Mouse (Mus musculus) hindbrain, embryonic 11.5 days (tissue): Measurements from ENCODE around the gene Gm20388. TPM values are rescaled to one million over a fixed set of nuclear protein-coding genes. Genes with fewer than 3 reads are reported as not detected.

Experiments
- ATAC-seq: fragments of 200-750 bp; cut with Nextera tagmentation; 2 replicates; pipeline ENCODE4 v1.8.0; 2017; ENCODE audit warnings: mild to moderate bottlenecking, moderate TSS enrichment, moderate library complexity; ENCODE audit not compliant: low FRiP score
- DNase-seq: peaks from one replicate; pipeline ENCODE4 v3.0.0-alpha.2; 2015; ENCODE audit warnings: low spot score
- H3K27ac ChIP-seq: fragments of 300-500 bp; sonication (generic); 2 replicates; pipeline ENCODE4 v1.5.1; 2014; ENCODE audit warnings: mild to moderate bottlenecking, low read depth, low read length
- H3K27me3 ChIP-seq: fragments of 300-500 bp; sonication (generic); 2 replicates; pipeline ENCODE4 v1.6.1; 2014; ENCODE audit warnings: mild to moderate bottlenecking, low read length, moderate library complexity, mixed read lengths; ENCODE audit not compliant: control insufficient read depth, insufficient read depth
- H3K36me3 ChIP-seq: fragments of 300-500 bp; sonication (generic); 2 replicates; pipeline ENCODE4 v1.6.1; 2014; ENCODE audit warnings: mild to moderate bottlenecking, low read length, moderate library complexity, mixed read lengths; ENCODE audit not compliant: control insufficient read depth, insufficient read depth
- H3K4me1 ChIP-seq: fragments of 300-500 bp; sonication (generic); replicated peaks from 2 replicates; pipeline ENCODE4 v1.6.1; 2014; ENCODE audit warnings: low read length, mixed read lengths; ENCODE audit not compliant: control insufficient read depth, insufficient read depth
- H3K4me2 ChIP-seq: fragments of 300-500 bp; sonication (generic); replicated peaks from 2 replicates; pipeline ENCODE4 v1.6.1; 2014; ENCODE audit warnings: mild to moderate bottlenecking, low read depth, low read length
- H3K4me3 ChIP-seq: fragments of 300-500 bp; sonication (generic); 2 replicates; pipeline ENCODE4 v1.5.1; 2014; ENCODE audit warnings: low read depth, low read length
- H3K9ac ChIP-seq: fragments of 300-500 bp; sonication (generic); 2 replicates; pipeline ENCODE4 v1.6.1; 2014; ENCODE audit warnings: low read depth, low read length
- H3K9me3 ChIP-seq: fragments of 300-500 bp; sonication (generic); 2 replicates; pipeline ENCODE4 v1.6.1; 2016; ENCODE audit warnings: low read length; ENCODE audit not compliant: control insufficient read depth
- WGBS: fragments of 180-500 bp; shearing (Covaris S2); extraction: QIAGEN DNeasy Blood & Tissue Kit; methylation state at CpG from one replicate; pipeline ENCODE4 v1.1.7; 2014; 5-methylcytosine and 5-hydroxymethylcytosine counted together
- polyA plus RNA-seq: library from polyadenylated mRNA; unstranded; fragments of >200 nt; fragmentation: Nextera tagmentation; extraction: Ambion mirVana; gene quantifications from 2 replicates; pipeline ENCODE4 v1.2.1, GENCODE M21; 2014

Gene Gm20388
- polyA plus RNA-seq, 1 experiment from 2014 or later = 11.8 TPM

DNA sequence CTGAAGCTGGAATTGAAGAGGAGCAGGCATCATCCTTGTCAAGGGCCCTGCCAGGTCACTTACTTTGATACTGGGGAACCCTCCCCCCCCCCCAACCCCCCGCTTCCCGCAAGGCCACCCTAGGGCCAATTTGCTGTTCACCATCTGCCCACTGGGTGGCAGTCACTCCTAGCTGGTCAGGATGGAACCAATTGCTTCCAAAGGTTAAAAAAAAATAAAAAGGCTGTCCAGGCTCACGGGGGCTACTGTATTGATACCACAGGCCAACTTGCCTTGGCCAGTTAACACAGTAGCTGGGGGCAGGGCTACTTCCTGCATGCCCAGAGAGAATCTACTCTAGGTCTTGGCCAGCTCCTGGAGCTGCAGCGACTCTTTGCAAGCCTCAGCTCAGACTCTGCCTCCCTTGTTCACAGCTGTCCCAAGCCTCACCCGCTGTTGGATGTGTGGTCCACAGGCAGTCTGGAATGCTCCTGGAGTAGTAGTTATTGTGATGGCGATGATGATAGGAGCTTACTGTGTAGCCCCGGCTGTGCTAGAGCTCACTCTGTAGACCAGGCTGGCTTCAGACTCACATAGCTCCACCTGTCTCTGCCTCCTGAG lies 2707.4 kb downstream of the Gm20388 start:
- peak; percentile 91 for DNase-seq
- Histone ChIP-seq H3K4me1 (no peaks in the 10 kb centered on the region), H3K9me3 (no peaks in the 10 kb centered on the region), H3K27me3 (no peaks in the 10 kb centered on the region), H3K27ac (no peak overlapping the region), H3K9ac (no peak overlapping the region), H3K4me3 (no peak overlapping the region), H3K4me2 (no peak overlapping the region), H3K36me3 (no peaks in the 10 kb centered on the region)
- ATAC-seq = 0 out of 2 replicates have a peak, but pooled peaks have one; percentile 27
- 38% methylated on average over 5 of the region's 7 CpGs for WGBS

DNA sequence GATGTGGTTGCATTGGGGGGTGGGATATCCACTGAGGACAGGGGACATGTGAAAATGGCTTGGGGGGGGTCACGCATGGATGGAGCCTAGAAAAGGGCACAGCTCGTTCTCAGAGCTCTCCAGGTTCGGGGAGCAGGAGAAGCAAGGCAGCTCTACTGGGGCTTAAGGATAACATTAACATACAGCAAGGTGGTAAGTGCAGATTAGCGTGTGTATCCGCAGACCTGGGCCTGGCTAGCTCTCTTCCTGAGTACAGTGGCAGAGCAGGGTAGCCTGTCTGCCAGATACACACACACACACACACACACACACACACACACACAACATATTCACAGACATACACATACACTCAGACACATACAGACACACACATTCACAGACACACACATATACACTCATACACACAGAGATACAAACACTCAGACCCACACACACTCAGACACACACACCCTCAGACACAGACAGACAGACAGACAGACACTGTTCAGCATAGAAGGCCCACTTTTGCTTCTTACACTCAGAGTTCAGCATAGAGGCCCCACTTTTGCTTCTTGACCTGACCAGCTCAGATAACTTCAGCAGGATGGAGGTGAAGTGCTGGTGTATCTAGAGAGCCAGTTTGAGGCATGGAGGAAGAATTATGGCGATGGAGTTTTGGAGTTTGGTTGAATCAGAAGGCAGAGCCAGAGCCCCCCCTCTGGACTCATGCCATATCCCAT lies 2708.2 kb downstream of the Gm20388 start:
- Histone ChIP-seq H3K27me3 (no peaks in the 10 kb centered on the region), H3K4me3 (no peak overlapping the region), H3K4me1 (no peaks in the 10 kb centered on the region), H3K9me3 (no peaks in the 10 kb centered on the region), H3K4me2 (no peak overlapping the region), H3K27ac (no peak overlapping the region), H3K36me3 (no peaks in the 10 kb centered on the region), H3K9ac (no peak overlapping the region)
- DNase-seq = no peak
- ATAC-seq = no peak
- 78% methylated on average over 6 of the region's 6 CpGs for WGBS

DNA sequence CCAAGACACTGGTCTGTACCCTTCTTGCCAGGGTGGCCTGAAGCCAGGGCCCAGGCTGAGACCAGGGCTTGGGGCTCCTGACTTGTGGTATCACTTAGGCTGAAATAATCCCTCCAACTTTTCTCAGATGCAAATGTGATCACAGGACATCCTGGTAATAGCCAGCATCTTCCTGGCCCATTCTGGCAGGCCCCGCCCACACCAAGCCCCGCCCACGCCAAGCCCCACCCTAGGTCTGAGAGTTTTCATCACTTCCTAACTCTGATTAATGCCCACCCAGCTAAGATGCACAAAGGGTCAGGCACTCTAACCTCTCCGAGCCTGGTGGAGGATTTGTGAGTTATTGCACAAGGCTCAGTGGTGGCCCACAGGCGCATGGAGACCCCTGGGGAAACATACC lies 2709.8 kb downstream of the Gm20388 start:
- no peaks in the 10 kb centered on the region for H3K36me3 ChIP-seq
- 42% methylated on average over 5 of the region's 5 CpGs for WGBS
- DNase-seq = no peak
- H3K4me2 ChIP-seq = no peak overlapping the region
- no peak for ATAC-seq
- no peak overlapping the region for H3K27ac ChIP-seq
- no peak overlapping the region for H3K4me3 ChIP-seq
- H3K27me3 ChIP-seq = no peaks in the 10 kb centered on the region
- no peaks in the 10 kb centered on the region for H3K9me3 ChIP-seq
- H3K4me1 ChIP-seq = no peaks in the 10 kb centered on the region
- H3K9ac ChIP-seq = no peak overlapping the region

DNA sequence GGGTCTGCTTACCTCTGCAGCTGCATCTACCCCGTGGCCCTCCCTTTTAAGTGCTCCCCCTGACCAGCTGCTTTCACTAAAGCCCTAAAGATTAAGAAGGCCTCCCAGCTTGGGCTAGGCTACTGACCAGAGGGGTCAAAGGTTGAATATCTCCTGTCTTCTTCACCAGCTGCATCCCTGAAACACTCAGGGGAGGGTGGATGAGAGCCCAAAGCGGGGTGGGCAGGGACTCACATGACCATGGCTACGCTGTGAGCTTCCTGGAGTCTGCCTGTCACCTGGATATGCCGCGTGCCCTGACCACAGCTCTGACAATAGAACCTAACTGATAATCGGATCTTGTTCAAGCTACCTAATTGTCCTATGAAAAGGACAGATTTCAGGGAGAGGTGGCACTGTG lies 2712.1 kb downstream of the Gm20388 start, which contains the start of gene Pabpn1l:
Gene Pabpn1l (minus strand): TSS at position 13 of the 400 bp plus-strand sequence.
- no peak for ATAC-seq
- Histone ChIP-seq H3K36me3 (no peaks in the 10 kb centered on the region), H3K27ac (no peak within 1 kb of the TSS)

DNA sequence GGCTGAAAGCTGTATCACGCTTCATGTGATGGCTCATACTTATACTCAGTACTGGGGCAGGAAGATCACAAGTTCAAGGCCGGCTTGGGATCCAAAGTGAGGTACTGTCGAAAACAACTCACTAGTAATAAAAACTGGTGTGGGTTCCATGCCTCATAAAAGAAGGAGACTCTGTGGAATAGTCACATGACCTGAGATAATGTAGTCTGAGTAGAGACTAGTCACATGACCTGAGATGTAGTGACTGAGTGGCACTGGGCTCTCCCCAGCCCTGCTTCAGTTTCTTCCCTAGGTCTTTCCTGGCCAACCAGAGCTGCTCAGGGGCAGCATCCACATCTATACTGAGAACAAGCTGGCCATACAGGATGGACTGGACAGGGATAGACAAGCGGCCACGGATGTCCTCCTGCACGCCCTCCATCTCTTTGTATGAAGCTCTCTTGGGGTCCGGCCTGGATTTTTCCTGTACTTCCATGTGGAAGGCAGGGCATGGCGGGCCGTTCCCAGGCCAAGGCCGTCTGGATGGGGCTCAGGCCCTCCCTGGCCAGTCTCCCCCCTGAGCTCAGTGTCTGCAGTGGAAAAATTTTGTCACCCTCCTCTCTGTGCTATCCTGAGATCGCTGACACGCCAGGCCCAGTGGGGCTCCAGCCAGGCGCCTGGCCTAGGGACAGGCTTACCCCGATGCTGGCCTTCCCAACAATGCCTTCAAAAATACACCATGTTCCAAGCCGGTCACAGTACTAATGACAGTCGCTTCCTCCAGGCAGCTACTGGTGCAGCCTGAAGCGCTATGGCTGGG lies 2713.4 kb downstream of the Gm20388 start:
- Histone ChIP-seq H3K27ac (no peak overlapping the region), H3K9me3 (no peaks in the 10 kb centered on the region), H3K36me3 (no peaks in the 10 kb centered on the region), H3K4me1 (no peaks in the 10 kb centered on the region), H3K4me3 (no peak overlapping the region), H3K4me2 (no peak overlapping the region), H3K27me3 (no peaks in the 10 kb centered on the region), H3K9ac (no peak overlapping the region)
- ATAC-seq = no peak
- WGBS = 91% methylated on average over 17 of the region's 17 CpGs
- DNase-seq = no peak

More for the DNA sequence above, 2712.1 kb downstream of the Gm20388 start, which contains the start of gene Pabpn1l:
- Histone ChIP-seq H3K9ac (no peak within 1 kb of the TSS), H3K4me3 (no peak within 1 kb of the TSS), H3K27me3 (no peaks in the 10 kb centered on the region), H3K9me3 (no peaks in the 10 kb centered on the region), H3K4me1 (no peaks in the 10 kb centered on the region), H3K4me2 (no peak within 1 kb of the TSS)
- no peak for DNase-seq
- WGBS = 69% methylated on average over 6 of the region's 6 CpGs

DNA sequence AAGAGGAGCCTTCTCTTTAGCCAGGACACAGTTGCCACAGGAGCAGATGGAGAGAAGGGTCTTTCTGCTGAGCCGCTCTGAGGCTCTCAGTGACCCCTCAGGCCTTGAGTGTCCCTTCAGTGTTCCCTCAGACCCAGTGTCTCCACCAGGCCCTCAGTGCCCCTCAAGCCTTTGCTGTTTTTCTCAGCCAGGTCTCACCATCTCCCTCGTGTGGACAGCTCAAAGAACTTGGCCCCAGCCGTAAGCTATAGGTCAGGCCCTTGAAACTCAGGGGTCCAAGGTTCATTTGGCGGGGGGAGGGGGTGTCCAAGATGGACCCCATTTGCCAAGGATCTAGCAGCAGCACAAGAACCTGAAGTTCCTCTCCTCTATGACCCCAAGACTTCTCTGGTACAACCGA lies 2714.0 kb downstream of the Gm20388 start:
- WGBS = 69% methylated on average over 5 of the region's 5 CpGs
- Histone ChIP-seq H3K9me3 (no peaks in the 10 kb centered on the region), H3K9ac (no peak overlapping the region), H3K4me2 (no peak overlapping the region), H3K4me1 (no peaks in the 10 kb centered on the region), H3K36me3 (no peaks in the 10 kb centered on the region), H3K27me3 (no peaks in the 10 kb centered on the region), H3K4me3 (no peak overlapping the region), H3K27ac (no peak overlapping the region)
- no peak for DNase-seq
- ATAC-seq = no peak

DNA sequence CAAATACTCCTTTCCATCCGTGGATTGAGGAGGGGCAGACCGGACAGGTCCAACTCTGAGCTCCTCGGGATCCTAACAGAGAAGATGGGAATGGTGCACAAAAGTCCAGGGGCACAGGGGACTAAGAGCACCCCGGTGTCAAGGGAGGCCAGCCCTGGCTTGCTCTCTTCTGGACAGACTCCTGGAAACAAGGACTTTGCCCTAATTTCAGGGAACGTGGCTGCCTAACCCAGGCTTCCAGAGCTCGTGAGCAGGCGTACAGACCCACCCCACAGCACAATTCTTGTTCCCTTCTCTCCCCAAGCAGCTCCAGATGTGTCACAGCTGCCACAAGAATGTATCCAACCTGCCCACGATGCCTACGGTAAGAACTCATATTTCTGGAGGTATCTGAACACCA lies 2715.2 kb downstream of the Gm20388 start:
- no peak for ATAC-seq
- H3K9ac ChIP-seq = no peak overlapping the region
- no peaks in the 10 kb centered on the region for H3K36me3 ChIP-seq
- H3K4me3 ChIP-seq = no peak overlapping the region
- H3K9me3 ChIP-seq = no peaks in the 10 kb centered on the region
- 84% methylated on average over 9 of the region's 9 CpGs for WGBS
- H3K4me1 ChIP-seq = 0 out of 2 replicates have a peak, but pooled peaks cover 2% of the 10 kb centered on the region
- H3K27me3 ChIP-seq = no peaks in the 10 kb centered on the region
- no peak overlapping the region for H3K4me2 ChIP-seq
- no peak overlapping the region for H3K27ac ChIP-seq
- DNase-seq = no peak

DNA sequence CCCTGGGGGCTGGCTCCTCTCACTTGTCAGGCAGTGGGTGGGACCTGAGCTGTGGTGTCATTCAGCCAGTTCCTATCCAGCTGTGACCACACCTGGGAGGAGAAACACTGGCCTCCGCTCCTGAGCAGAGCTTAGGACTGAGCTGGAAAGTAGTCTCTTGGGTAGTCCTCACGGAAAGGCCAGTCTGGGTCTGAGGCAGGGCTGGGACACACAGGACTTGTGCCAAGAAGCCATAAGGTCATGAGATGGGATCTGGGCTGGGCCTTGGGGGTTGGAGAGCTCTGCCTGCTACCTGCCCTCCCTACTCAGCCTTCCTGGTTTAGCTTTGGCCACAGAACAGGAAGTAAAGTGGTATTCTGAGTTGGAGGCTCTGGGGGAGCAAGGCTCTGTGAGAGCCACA lies 2716.3 kb downstream of the Gm20388 start:
- Histone ChIP-seq H3K4me1 (0 out of 2 replicates have a peak, but pooled peaks cover 2% of the 10 kb centered on the region), H3K4me3 (no peak overlapping the region), H3K4me2 (no peak overlapping the region), H3K27ac (no peak overlapping the region), H3K9me3 (no peaks in the 10 kb centered on the region), H3K27me3 (no peaks in the 10 kb centered on the region), H3K36me3 (no peaks in the 10 kb centered on the region), H3K9ac (no peak overlapping the region)
- ATAC-seq (no peak), DNase-seq (no peak)
- 79% methylated on average over 2 of the region's 2 CpGs for WGBS
